Mouse (Mus musculus) heart, embryonic 11.5 days (tissue): Measurements from ENCODE around the gene Fkbp8. TPM values are rescaled to one million over a fixed set of nuclear protein-coding genes. Genes with fewer than 3 reads are reported as not detected.
A peak's percentile ranks its signal among the peaks of the same experiment; 100 is the strongest.

Experiments used
- ATAC-seq: fragments of 200-750 bp; cut with Nextera tagmentation; replicated peaks from 2 replicates; pipeline ENCODE4 v1.8.0; 2017; ENCODE audit warnings: moderate library complexity; ENCODE audit not compliant: insufficient number of reproducible peaks, low FRiP score, low TSS enrichment
- H3K27ac ChIP-seq: fragments of 300-500 bp; sonication (generic); 2 replicates; pipeline ENCODE4 v1.5.1; 2014; ENCODE audit warnings: mild to moderate bottlenecking, low read depth, low read length
- H3K27me3 ChIP-seq: fragments of 300-500 bp; sonication (generic); 2 replicates; pipeline ENCODE4 v1.6.1; 2014; ENCODE audit warnings: mild to moderate bottlenecking, low read length, mixed read lengths; ENCODE audit not compliant: control insufficient read depth, insufficient read depth
- H3K36me3 ChIP-seq: fragments of 300-500 bp; sonication (generic); 2 replicates; pipeline ENCODE4 v1.6.1; 2014; ENCODE audit warnings: mild to moderate bottlenecking, low read length, moderate library complexity, mixed read lengths; ENCODE audit not compliant: control insufficient read depth, insufficient read depth
- H3K4me1 ChIP-seq: fragments of 300-500 bp; sonication (generic); 2 replicates; pipeline ENCODE4 v1.6.1; 2014; ENCODE audit warnings: low read length; ENCODE audit not compliant: control insufficient read depth, insufficient read depth
- H3K4me2 ChIP-seq: fragments of 300-500 bp; sonication (generic); 2 replicates; pipeline ENCODE4 v1.6.1; 2014; ENCODE audit warnings: mild to moderate bottlenecking, moderate library complexity
- H3K4me3 ChIP-seq: fragments of 300-500 bp; sonication (generic); 2 replicates; pipeline ENCODE4 v1.5.1; 2014; ENCODE audit warnings: low read depth, low read length
- H3K9ac ChIP-seq: fragments of 300-500 bp; sonication (generic); 2 replicates; pipeline ENCODE4 v1.6.1; 2014; ENCODE audit warnings: mild to moderate bottlenecking, low read depth, low read length, moderate library complexity
- H3K9me3 ChIP-seq: fragments of 300-500 bp; sonication (generic); replicated peaks from 2 replicates; pipeline ENCODE4 v1.6.1; 2016; ENCODE audit warnings: low read length; ENCODE audit not compliant: control insufficient read depth
- WGBS: fragments of 180-500 bp; shearing (Covaris S2); extraction: QIAGEN DNeasy Blood & Tissue Kit; methylation state at CpG from one replicate; pipeline ENCODE4 v1.1.7; 2014; ENCODE audit not compliant: insufficient replicate concordance; 5-methylcytosine and 5-hydroxymethylcytosine counted together
- polyA plus RNA-seq: library from polyadenylated mRNA; unstranded; fragments of >200 nt; fragmentation: Nextera tagmentation; extraction: Ambion mirVana; gene quantifications from 2 replicates; pipeline ENCODE4 v1.2.1, GENCODE M21; 2014

The Fkbp8 gene
- polyA plus RNA-seq, 1 experiment from 2014 or later: 212 TPM

DNA sequence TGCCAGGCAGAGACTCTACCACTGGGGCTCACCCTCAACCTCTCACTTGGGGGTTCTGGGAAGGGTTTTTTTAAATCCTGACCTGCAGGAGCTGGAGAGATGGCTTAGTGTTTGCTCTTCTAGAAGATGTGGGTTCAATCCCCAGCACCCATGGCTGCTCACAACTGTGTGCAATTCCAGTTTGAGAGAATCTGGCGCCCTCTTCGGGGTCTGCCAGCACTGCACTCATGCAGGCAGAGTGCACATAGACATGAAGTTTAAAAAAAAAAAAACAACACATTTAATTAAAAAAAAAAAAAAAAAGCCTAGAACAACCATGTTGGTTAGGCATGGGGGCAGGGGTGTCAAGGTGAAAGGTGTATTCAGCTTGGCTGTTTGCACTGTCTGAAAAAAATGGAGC, 2.8 kb downstream of the Fkbp8 start:
- Histone ChIP-seq H3K27ac (no peak overlapping the region), H3K9me3 (no peaks in the 10 kb centered on the region), H3K4me2 (no peak overlapping the region; the same call in 1 of the 2 replicates), H3K36me3 (peaks cover 39% of the 10 kb centered on the region), H3K27me3 (no peaks in the 10 kb centered on the region), H3K4me1 (peaks cover 28% of the 10 kb centered on the region), H3K4me3 (no peak overlapping the region), H3K9ac (no peak overlapping the region)
- no peak for ATAC-seq
- 91% methylated on average over 2 of the region's 2 CpGs for WGBS

DNA sequence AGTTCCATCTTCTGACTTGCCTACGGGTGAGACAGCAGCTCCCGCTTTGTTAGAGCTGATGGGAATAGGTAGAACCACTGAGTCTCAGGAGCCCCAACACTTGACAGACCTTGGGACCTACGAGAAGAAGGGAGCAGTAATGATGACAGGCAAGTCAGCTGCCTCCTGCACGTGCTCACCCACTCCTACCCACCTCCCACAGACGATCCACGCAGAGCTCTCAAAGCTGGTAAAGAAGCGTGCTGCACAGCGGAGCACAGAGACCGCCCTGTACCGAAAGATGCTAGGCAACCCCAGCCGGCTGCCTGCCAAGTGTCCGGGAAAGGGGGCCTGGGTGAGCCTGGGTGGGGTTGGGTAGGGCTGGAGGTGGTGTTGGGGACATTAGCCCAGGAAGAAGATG, 6.8 kb downstream of the Fkbp8 start:
- H3K4me2 ChIP-seq: no peak overlapping the region
- H3K27me3 ChIP-seq: no peaks in the 10 kb centered on the region
- H3K9ac ChIP-seq: no peak overlapping the region
- no peak for ATAC-seq
- H3K27ac ChIP-seq: no peak overlapping the region
- H3K4me3 ChIP-seq: no peak overlapping the region
- WGBS: 93% methylated on average over 12 of the region's 12 CpGs
- no peaks in the 10 kb centered on the region for H3K9me3 ChIP-seq
- H3K36me3 ChIP-seq: peaks cover 44% of the 10 kb centered on the region
- peaks cover 13% of the 10 kb centered on the region for H3K4me1 ChIP-seq

DNA sequence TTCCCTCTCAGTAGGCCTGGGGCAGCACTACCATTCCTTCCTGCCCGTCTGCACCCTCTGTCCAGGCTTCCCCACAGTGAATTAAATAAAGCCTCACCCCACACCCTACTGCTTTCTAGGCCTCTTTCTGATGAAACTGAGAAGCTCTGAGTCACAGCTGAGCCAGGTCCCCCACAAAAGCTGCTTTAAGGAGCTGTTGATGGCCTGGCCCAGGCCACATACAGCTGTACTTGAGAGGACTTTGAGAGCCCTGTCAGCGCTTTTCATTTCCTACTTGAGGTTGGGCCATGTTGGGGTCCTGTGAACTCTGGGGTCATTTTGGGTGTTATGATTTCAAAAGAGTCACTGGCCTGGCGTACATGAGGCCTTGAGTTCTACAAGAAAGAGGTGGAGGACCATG, 7.7 kb downstream of the Fkbp8 start:
- Histone ChIP-seq H3K9me3 (no peaks in the 10 kb centered on the region), H3K4me1 (peaks cover 13% of the 10 kb centered on the region), H3K27ac (no peak overlapping the region), H3K4me3 (no peak overlapping the region), H3K9ac (0 out of 2 replicates have a peak overlapping the region, but pooled peaks have one; percentile 16), H3K27me3 (no peaks in the 10 kb centered on the region), H3K4me2 (no peak overlapping the region), H3K36me3 (peaks cover 37% of the 10 kb centered on the region)
- 84% methylated on average over 3 of the region's 3 CpGs for WGBS
- ATAC-seq: no peak

DNA sequence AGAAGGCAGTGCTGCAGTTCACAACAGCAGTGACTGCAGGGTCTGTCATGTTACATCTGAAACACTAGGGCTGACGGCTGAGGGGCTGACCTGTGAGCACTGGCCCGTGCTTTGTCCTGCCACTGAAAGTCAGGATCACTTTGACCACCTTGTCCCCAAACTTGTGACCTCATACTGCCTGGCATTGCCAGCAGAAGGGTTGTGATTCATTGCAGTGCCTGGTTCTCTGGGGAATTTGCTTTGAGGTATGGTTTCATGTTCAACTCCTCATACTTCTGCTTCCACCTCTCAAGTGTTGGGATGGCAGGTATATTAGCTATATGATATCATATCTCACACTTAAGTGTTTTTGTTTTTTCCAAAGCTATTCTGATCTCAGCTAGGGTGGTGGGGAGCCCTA, 8.2 kb downstream of the Fkbp8 start:
- Histone ChIP-seq H3K27me3 (no peaks in the 10 kb centered on the region), H3K4me2 (no peak overlapping the region), H3K9me3 (no peaks in the 10 kb centered on the region), H3K4me3 (no peak overlapping the region), H3K4me1 (peaks cover 17% of the 10 kb centered on the region), H3K36me3 (peaks cover 34% of the 10 kb centered on the region), H3K9ac (no peak overlapping the region), H3K27ac (no peak overlapping the region)
- no peak for ATAC-seq
- 66% methylated on average over 2 of the region's 2 CpGs for WGBS

DNA sequence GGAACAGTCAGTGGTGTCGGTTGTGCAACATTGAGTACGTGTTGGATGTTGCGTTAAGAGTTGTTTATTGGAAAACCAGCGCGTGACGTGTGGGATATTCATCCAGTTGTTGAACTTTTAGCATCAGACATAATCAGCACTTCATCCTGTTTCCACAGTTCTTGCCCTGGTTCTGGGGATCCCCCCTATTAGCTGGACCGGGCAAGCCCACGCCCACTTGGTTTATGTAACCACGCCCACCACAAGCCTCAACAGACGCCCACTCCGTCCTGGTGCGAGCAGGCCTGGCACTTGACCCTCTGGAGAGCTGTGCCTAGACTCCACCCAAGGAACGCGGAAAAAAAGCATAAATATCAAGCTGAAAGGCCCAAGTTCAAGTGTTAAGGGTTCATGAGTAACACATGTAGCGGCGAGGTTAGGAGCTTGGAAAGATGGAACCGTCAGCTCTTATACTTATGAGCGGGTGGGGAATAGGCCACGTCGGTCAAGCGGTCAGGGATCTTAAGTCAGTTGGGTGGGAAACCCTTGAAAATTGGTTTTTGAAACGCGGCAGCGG, 10.6 kb downstream of the Fkbp8 start:
- Histone ChIP-seq H3K9me3 (no peaks in the 10 kb centered on the region), H3K4me2 (peak overlapping the region; percentile 98), H3K4me1 (peaks cover 28% of the 10 kb centered on the region), H3K27ac (peak overlapping the region; percentile 95), H3K36me3 (peaks cover 18% of the 10 kb centered on the region), H3K27me3 (no peaks in the 10 kb centered on the region), H3K9ac (peak overlapping the region; percentile 70), H3K4me3 (peak overlapping the region; percentile 88)
- WGBS: 14% methylated on average over 24 of the region's 24 CpGs
- 0 out of 2 replicates have a peak, but pooled peaks have one; percentile 22 for ATAC-seq

DNA sequence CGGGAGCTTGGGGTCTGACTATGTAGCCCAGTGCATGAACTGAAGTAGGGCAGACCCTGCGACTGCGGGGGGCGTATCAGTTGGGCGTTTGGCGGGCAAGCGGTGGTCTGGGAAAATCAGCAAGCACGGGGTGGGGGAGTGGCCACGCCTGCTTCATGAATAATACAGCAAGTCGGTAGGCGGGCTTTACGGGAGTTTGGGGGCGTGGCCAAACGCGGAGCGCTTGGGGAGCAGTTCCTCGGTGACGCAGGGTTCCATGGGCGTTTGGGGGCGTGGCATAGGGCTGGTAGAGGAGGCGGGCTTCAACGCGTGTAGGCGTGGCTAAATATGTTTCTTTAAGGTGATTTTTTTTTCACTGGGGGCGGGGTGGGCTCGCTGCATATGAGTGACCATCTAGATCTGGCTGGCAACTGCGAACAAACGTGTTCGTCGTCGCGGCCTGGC, 11.1 kb downstream of the Fkbp8 start:
- peaks cover 14% of the 10 kb centered on the region for H3K36me3 ChIP-seq
- H3K27ac ChIP-seq: peak overlapping the region; percentile 95
- H3K4me2 ChIP-seq: peak overlapping the region; percentile 98
- H3K4me3 ChIP-seq: peak overlapping the region; percentile 88
- H3K9ac ChIP-seq: peak overlapping the region; percentile 91
- H3K27me3 ChIP-seq: no peaks in the 10 kb centered on the region
- ATAC-seq: peak; percentile 75
- under 1% methylated on average over 32 of the region's 32 CpGs for WGBS
- no peaks in the 10 kb centered on the region for H3K9me3 ChIP-seq
- H3K4me1 ChIP-seq: peaks cover 28% of the 10 kb centered on the region

DNA sequence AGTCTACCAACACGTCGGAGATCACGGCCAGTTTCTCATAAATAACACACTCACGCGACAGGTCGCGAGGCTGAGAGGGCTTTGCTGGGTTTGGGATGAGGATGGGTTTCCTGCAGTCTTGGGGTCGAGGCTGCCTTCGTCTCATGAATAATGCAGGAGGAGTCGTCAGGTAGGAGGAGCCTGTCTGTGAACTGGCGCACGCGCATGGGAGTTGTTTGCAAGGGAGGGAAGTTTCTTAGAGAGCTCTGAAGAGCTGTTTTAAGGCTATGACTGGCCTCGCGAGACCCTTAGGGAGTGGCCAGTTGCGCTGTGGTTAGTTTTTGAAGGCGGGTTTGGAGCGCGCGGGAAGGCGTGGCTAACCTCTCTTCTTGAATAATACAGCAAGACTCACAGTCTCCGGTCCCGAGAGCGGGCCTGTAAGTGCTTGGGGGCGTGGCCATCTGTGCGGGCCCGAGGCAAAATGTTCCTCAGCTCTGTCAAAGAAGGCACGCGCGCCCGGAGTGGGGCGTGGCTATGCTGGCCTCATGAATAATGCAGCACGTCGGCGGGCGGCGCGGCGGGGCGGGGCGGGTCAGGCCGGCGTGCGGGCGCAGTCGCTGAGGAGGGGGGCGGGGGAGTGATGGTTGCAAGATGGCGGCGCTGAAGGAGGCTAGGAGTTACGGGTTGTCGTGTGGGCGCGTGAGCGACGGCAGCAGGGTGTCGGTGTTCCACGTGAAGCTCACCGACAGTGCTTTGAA, 11.7 kb downstream of the Fkbp8 start, which contains the start of gene Ell:
Gene Ell (plus strand): TSS at position 381 of the 737 bp plus-strand sequence.
- Histone ChIP-seq H3K27ac (peak within 1 kb of the TSS; percentile 95), H3K4me3 (peak within 1 kb of the TSS; percentile 88), H3K9me3 (no peaks in the 10 kb centered on the region), H3K4me1 (peaks cover 31% of the 10 kb centered on the region), H3K4me2 (peak within 1 kb of the TSS; percentile 98), H3K9ac (peak within 1 kb of the TSS; percentile 91), H3K36me3 (peaks cover 12% of the 10 kb centered on the region), H3K27me3 (no peaks in the 10 kb centered on the region)
- ATAC-seq: peak; percentile 83
- under 1% methylated on average over 58 of the region's 58 CpGs for WGBS

DNA sequence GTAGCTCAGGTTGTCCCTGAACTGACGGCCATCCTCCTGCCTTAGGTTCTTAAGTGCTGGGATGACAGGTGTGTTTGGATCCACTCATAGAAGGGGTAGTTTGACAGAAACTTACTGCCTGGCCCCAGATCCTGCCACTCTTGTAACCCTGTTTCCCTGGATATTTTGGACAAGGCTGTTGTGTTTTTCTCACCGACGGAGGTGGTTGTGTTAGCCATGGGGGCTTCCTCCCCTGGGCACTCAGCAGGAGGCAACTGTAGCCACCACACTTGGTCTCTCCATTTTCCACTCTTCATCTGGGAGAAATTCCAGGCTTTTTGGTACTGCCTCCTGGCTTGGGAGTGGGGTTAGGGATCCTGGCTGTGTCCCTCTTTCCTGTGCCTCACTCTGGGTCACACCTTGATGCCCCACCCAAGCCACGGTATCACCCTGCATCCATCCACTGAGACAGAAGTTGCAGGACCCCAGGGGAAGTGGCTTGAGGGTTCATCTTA, 12.5 kb downstream of the Fkbp8 start:
- Histone ChIP-seq H3K27ac (peak overlapping the region; percentile 57), H3K27me3 (no peaks in the 10 kb centered on the region), H3K9me3 (no peaks in the 10 kb centered on the region), H3K9ac (peak overlapping the region; percentile 91), H3K4me2 (peak overlapping the region; percentile 98), H3K36me3 (peaks cover 5% of the 10 kb centered on the region; the same call in 1 of the 2 replicates), H3K4me3 (peak overlapping the region; percentile 88), H3K4me1 (peaks cover 31% of the 10 kb centered on the region)
- 13% methylated on average over 4 of the region's 4 CpGs for WGBS
- no peak for ATAC-seq
